Mouse (Mus musculus): ENCODE measurements around the gene Il1r2.

- TF ChIP-seq POLR2A (IDR thresholded peaks at IDR 0.05; ENCODE audit: low read depth, low read length): no peak
- no peak for TF ChIP-seq CTCF (IDR thresholded peaks at IDR 0.05; ENCODE audit: extremely low read depth, insufficient read length, insufficient replicate concordance, low read depth, low read length)
These were observed 16.5 kb upstream of the Il1r2 start for GRCm38 (mm10) chr1:40057351-40057750.
